Mouse (Mus musculus): Measurements from ENCODE around the gene Riiad1.

DNA sequence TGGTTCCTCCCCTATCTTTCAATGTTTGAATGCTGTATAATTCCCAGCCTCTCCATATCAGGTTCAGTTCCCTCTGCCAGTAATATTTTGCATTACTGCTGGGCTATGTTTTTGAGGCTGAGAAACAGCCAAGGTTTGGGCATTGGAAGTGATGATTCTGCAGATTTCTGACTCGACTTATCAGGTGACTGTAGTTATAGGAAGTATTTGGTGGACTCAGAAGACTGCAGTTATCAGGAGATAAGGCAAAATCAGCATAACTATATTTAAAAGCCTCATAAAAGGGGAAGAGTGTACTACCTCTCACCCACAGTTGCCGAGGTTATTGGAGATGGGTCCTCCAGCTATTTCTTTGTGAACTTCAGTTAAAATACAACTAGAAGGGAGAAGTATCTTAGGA lies 49.2 kb downstream of the Riiad1 start:
- TF ChIP-seq CTCF (IDR thresholded peaks at IDR 0.05; ENCODE audit: low read depth, low read length) (no peak), POLR2A (IDR thresholded peaks at IDR 0.05; ENCODE audit: borderline replicate concordance, low read depth, low read length) (no peak)
